Mouse (Mus musculus) E14TG2a.4 (cell line): ENCODE data around the gene Kat6b.
"Not testable (repeated sequence)": the region's sequence is repeated elsewhere in the genome, so short reads cannot be mapped to it uniquely, and the experiment has no call there.

Source experiments
- H3K27me3 ChIP-seq: 2 replicates; pipeline ENCODE4 v1.6.1; 2014; ENCODE audit warnings: low read length, control low read depth; ENCODE audit not compliant: insufficient read depth
- H3K36me3 ChIP-seq: 2 replicates; pipeline ENCODE4 v1.6.1; 2014; ENCODE audit warnings: low read length, control low read depth; ENCODE audit not compliant: insufficient read depth
- H3K4me1 ChIP-seq: replicated peaks from 2 replicates; pipeline ENCODE4 v1.6.1; 2014; ENCODE audit warnings: low read depth, low read length, control low read depth
- H3K4me3 ChIP-seq: replicated peaks from 2 replicates; pipeline ENCODE4 v1.5.1; 2014; ENCODE audit warnings: mild to moderate bottlenecking, low read length
- H3K9me3 ChIP-seq: 2 replicates; pipeline ENCODE4 v1.6.1; 2014; ENCODE audit warnings: low read length, control low read depth
- CTCF ChIP-seq: conservative IDR thresholded peaks from 2 replicates; pipeline ENCODE4 v1.5.1; 2014; ENCODE audit warnings: low read length
- NANOG ChIP-seq: IDR thresholded peaks from 2 replicates; pipeline ENCODE4 v1.6.1; 2014; ENCODE audit warnings: borderline replicate concordance, low read length, mixed read lengths
- POU5F1 ChIP-seq: IDR thresholded peaks from 2 replicates; pipeline ENCODE4 v1.6.1; 2014; ENCODE audit warnings: low read length, borderline replicate concordance

Kat6b gene

DNA sequence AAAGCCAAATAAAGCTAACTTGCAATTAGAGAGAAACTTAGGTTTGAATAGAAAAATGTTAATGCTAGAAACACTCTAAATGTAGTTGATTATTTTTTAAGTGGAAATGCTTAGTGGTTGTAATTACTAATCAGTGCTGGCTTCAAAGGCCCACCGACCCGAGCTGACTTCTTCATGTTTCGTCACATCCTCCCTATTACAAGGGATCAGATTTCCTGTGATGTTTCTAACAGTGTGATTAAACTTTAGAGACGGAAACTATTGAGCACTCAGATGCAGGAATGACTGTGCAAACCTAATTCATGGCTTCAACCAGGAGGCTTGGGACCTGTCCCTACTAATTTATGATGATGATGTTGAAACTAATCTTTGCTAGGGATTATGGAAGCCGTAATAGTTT is 25.8 kb downstream of the Kat6b start:
- Histone ChIP-seq H3K36me3 (peaks cover 96% of the 10 kb centered on the region), H3K4me1 (peaks cover 95% of the 10 kb centered on the region), H3K4me3 (no peak overlapping the region), H3K9me3 (no peaks in the 10 kb centered on the region), H3K27me3 (no peaks in the 10 kb centered on the region)
- TF ChIP-seq NANOG (no peak), POU5F1 (no peak), CTCF (no peak)

- H3K9me3 ChIP-seq = no peaks in the 10 kb centered on the region
- H3K27me3 ChIP-seq = no peaks in the 10 kb centered on the region
- peaks cover 95% of the 10 kb centered on the region for H3K36me3 ChIP-seq
- H3K4me1 ChIP-seq = peaks cover 93% of the 10 kb centered on the region
- no peak overlapping the region for H3K4me3 ChIP-seq
- no peak for TF ChIP-seq POU5F1
- no peak for TF ChIP-seq CTCF
- no peak for TF ChIP-seq NANOG
Measured at GRCm38 (mm10) chr14:21509111-21509905, 28.1 kb downstream of the Kat6b start.

- peaks cover 93% of the 10 kb centered on the region for H3K4me1 ChIP-seq
- TF ChIP-seq NANOG (no peak), CTCF (no peak), POU5F1 (no peak)
- H3K9me3 ChIP-seq = no peaks in the 10 kb centered on the region
- no peak overlapping the region for H3K4me3 ChIP-seq
- no peaks in the 10 kb centered on the region for H3K27me3 ChIP-seq
- peaks cover 95% of the 10 kb centered on the region for H3K36me3 ChIP-seq
Measured at GRCm38 (mm10) chr14:21511438-21511837, 30.2 kb downstream of the Kat6b start.

GRCm38 (mm10) chr14:21515505-21515904 is 34.3 kb downstream of the Kat6b start:
- no peaks in the 10 kb centered on the region for H3K27me3 ChIP-seq
- peaks cover 95% of the 10 kb centered on the region for H3K36me3 ChIP-seq
- H3K4me3 ChIP-seq = no peak overlapping the region
- peaks cover 96% of the 10 kb centered on the region for H3K4me1 ChIP-seq
- no peaks in the 10 kb centered on the region for H3K9me3 ChIP-seq
- TF ChIP-seq CTCF = no peak
- TF ChIP-seq NANOG = no peak
- TF ChIP-seq POU5F1 = no peak

DNA sequence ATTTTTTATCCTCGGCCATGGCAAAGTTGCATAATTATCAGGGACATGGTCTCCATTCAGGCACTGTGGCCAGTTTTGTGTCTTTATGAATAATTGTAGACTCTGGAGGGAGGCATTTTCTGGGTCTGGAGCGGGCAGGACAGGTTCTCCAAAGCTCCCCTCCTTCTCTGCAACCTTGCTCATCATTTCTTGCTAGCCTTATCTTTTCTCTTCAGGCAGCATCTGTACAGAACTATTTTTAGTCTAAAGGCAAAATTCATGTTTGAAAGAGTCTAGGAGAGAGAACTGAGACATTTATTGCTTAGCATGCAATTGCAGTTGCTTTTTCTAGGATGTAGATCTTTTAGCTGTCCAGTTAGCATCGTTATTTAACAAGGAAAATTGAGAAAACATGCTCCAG is 38.1 kb downstream of the Kat6b start:
- H3K4me1 ChIP-seq = peaks cover 96% of the 10 kb centered on the region
- H3K4me3 ChIP-seq = peak overlapping the region; percentile 5
- peaks cover 91% of the 10 kb centered on the region for H3K36me3 ChIP-seq
- H3K9me3 ChIP-seq = no peaks in the 10 kb centered on the region
- TF ChIP-seq CTCF (no peak), POU5F1 (no peak), NANOG (no peak)
- H3K27me3 ChIP-seq = no peaks in the 10 kb centered on the region

DNA sequence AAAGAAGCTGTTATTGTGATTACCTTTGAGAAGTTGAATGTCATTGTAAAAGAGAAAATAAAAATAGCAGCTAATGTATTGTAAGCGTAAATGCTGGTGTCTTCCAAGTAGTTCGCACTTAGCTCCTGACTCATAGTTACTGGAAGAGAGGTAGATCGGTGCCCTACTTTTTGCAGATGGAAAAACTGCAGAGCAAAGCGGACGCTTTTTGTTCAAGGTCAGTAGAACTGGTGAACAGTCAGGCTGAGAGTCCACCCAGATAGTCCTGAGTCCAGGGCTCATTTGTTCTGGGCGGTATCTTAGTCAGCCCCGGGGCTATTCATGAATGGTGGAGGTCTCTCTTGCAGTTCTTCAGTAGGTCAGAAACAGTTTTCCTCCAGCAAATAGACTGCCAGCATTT is 39.3 kb downstream of the Kat6b start:
- no peak for TF ChIP-seq CTCF
- no peak for TF ChIP-seq POU5F1
- no peak for TF ChIP-seq NANOG
- no peaks in the 10 kb centered on the region for H3K9me3 ChIP-seq
- peaks cover 91% of the 10 kb centered on the region for H3K36me3 ChIP-seq

DNA sequence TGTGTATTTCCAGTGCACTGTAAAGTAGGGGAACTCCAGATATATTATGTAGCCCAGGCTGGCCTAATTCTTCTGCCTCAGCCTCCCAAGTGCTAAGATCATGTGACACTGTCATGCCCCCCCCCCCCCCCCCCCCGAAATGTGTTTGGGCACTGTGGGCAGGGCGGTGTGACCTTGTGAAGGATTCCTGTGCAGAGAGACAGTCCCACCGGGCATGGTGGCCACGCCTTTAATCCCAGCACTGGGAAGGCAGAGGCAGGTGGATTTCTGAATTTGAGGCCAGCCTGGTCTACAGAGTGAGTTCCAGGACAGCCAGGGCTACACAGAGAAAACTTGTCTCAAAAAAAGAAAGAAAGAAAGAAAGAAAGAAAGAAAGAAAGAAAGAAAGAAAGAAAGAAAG is 40.3 kb downstream of the Kat6b start:
- Histone ChIP-seq H3K36me3 (peaks cover 91% of the 10 kb centered on the region), H3K4me1 (peaks cover 96% of the 10 kb centered on the region)
- H3K27me3 ChIP-seq, H3K9me3 ChIP-seq, H3K4me3 ChIP-seq: not testable (repeated sequence)

More for the DNA sequence above, 39.3 kb downstream of the Kat6b start:
- peaks cover 96% of the 10 kb centered on the region for H3K4me1 ChIP-seq
- peak overlapping the region; percentile 33; the same call in 1 of the 2 replicates for H3K4me3 ChIP-seq
- no peaks in the 10 kb centered on the region for H3K27me3 ChIP-seq

- Histone ChIP-seq H3K36me3 (peaks cover 91% of the 10 kb centered on the region), H3K4me1 (peaks cover 96% of the 10 kb centered on the region), H3K4me3 (peak overlapping the region; percentile 64), H3K9me3 (no peaks in the 10 kb centered on the region), H3K27me3 (no peaks in the 10 kb centered on the region)
- TF ChIP-seq CTCF = no peak
- no peak for TF ChIP-seq POU5F1
- no peak for TF ChIP-seq NANOG
Measured at GRCm38 (mm10) chr14:21522312-21522978, 41.2 kb downstream of the Kat6b start.
